Comparison of ENCODE assay signal across 8 mouse cellular contexts in genomic region chr3:37657009-37657408, GRCm38 (mm10). TPM values are rescaled to one million over a fixed set of nuclear protein-coding genes. Genes with fewer than 3 reads are reported as not detected.
DNase-seq lines count a peak whose midpoint lies in the region; ATAC-seq and TF ChIP-seq lines count a peak whose summit lies in the region.

No protein-coding gene starts in this region.

- H3K4me2 ChIP-seq in heart, embryonic 12.5 days: peak overlapping the region; percentile 58
- peak overlapping the region; percentile 26; the same call in 1 of the 2 replicates for H3K4me2 ChIP-seq in liver, embryonic 13.5 days

- ATAC-seq in heart, embryonic 12.5 days (ENCODE audit: insufficient number of reproducible peaks, low FRiP score): no peak
- no peak for ATAC-seq in liver, embryonic 13.5 days (ENCODE audit: low read depth)

- H3K4me1 ChIP-seq in heart, embryonic 12.5 days (replicated peaks): peaks cover 42% of the 10 kb centered on the region
- H3K4me1 ChIP-seq in liver, embryonic 13.5 days (replicated peaks): peaks cover 59% of the 10 kb centered on the region

- no peaks in the 10 kb centered on the region for H3K36me3 ChIP-seq in heart, embryonic 12.5 days
- H3K36me3 ChIP-seq in liver, embryonic 13.5 days: no peaks in the 10 kb centered on the region

- peaks cover 19% of the 10 kb centered on the region for H3K27me3 ChIP-seq in heart, embryonic 12.5 days (replicated peaks)
- H3K27me3 ChIP-seq in liver, embryonic 13.5 days: peaks cover 21% of the 10 kb centered on the region

- no peak for TF ChIP-seq CTCF in gastrocnemius, adult 2 months (IDR thresholded peaks at IDR 0.05)

- 4% methylated on average over 8 of the region's 8 CpGs for WGBS in heart, embryonic 12.5 days
- WGBS in liver, embryonic 13.5 days (ENCODE audit: insufficient replicate concordance): 5% methylated on average over 8 of the region's 8 CpGs

- no peaks in the 10 kb centered on the region for H3K9me3 ChIP-seq in heart, embryonic 12.5 days (replicated peaks)
- no peaks in the 10 kb centered on the region for H3K9me3 ChIP-seq in liver, embryonic 13.5 days (replicated peaks)

- peak overlapping the region; percentile 67 for H3K27ac ChIP-seq in gastrocnemius, adult 2 months
- H3K27ac ChIP-seq in heart, embryonic 12.5 days (ENCODE audit: poor library complexity, severe bottlenecking): no peak overlapping the region
- no peak overlapping the region for H3K27ac ChIP-seq in liver, embryonic 13.5 days

- H3K9ac ChIP-seq in heart, embryonic 12.5 days: peak overlapping the region; percentile 52; the same call in 1 of the 2 replicates
- H3K9ac ChIP-seq in liver, embryonic 13.5 days: peak overlapping the region; percentile 29; the same call in 1 of the 2 replicates

- intact Hi-C loops in gastrocnemius, adult 2 months (cut with DNase I): no loop called here

- no peak for DNase-seq in gastrocnemius, adult 2 months
- DNase-seq in gastrocnemius, postnatal 10 days: no peak
- DNase-seq in R1 (ENCODE audit: low read depth, low spot score) (peak; percentile 89), adipocyte (ENCODE audit: low spot score) (no peak)
- DNase-seq in liver, embryonic 13.5 days: no peak
- DNase-seq in cerebellum, adult 8-10 months: no peak
- no peak for DNase-seq in adrenal gland, adult 18-20 months (ENCODE audit: low spot score in 2 of 2)

- H3K4me3 ChIP-seq in gastrocnemius, adult 2 months: peak overlapping the region; percentile 44
- H3K4me3 ChIP-seq in heart, embryonic 12.5 days: peak overlapping the region; percentile 13; the same call in 1 of the 2 replicates
- H3K4me3 ChIP-seq in liver, embryonic 13.5 days (replicated peaks): 0 out of 2 replicates have a peak overlapping the region, but pooled peaks have one; percentile 16

RNA-seq across cellular contexts. Expression of gene Spry1, which starts 17.3 kb away (rescaled TPM):
- total RNA-seq in gastrocnemius, adult 2 months (2021): 10 to 100 TPM; 12.3 to 21.8 TPM
- total RNA-seq in gastrocnemius, postnatal 10 days (2021): 10 to 100 TPM; 51.7 to 61.1 TPM
- 5.1 and 5.4 TPM in 2 replicates for polyA plus RNA-seq in heart, embryonic 12.5 days (2016; fragmentation: Nextera tagmentation; extraction: Ambion mirVana)
- polyA plus RNA-seq in liver, embryonic 13.5 days (2015; fragmentation: Nextera tagmentation; extraction: Ambion mirVana): 2.0 and 2.4 TPM in 2 replicates
- 10 to 100 TPM; 20.4 to 24.4 TPM for total RNA-seq in adrenal gland, adult 18-20 months (2021)
